Mouse (Mus musculus): Measurements from ENCODE around the gene 9930111J21Rik2. TPM values are rescaled to one million over a fixed set of nuclear protein-coding genes. Genes with fewer than 3 reads are reported as not detected.

The 9930111J21Rik2 gene
- polyA plus RNA-seq (2021; fragmentation: Nextera tagmentation): 0.38 and 0.40 TPM in 2 replicates
- long read RNA-seq, experiment 1: 0 reads
- long read RNA-seq, experiment 2, partial matches to known transcripts: 1 of 1 reads
- long read RNA-seq, experiment 2, other reads (novel, unspliced or antisense): 0 of 1 reads

DNA sequence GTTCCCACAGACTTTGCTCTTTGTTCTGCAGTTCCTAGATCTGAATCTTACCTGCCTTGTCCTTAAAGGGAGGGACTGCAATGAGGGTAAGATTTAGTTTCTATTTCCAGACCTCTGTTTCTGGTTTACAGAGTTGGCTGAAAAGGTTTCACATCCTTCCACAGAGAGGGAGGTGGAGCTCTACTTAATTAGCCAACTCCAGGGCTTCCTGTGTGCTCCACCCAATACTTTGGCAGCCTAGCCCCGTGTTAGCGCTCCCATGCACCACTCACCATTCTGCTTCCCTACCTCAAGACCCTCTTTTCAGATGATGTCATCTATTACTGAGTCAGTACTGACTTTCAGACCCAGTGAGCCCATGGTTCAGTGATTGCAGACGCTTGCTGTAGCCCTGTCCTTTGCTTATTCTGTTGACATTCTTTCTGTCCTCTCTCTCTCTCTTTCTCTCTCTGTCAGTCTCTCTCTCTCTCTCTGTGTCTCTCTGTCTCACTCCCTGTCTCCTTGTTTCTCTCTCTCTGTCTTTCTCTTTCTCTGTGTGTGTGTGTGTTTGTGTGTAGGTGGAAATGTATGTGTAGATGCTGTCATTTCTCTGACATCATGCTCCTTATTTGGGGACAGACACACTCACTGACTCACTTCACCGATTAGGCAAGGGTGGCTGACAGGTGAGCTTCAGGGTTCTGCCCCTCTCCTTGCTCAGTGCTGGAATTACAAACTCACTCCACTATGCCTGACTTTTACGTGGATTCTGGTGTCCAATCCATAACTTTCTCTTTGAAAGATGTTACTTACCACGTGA, at the start of gene 9930111J21Rik2:
TSS of gene 9930111J21Rik2 (minus strand) at position 150 of the 799 bp plus-strand sequence.

DNA sequence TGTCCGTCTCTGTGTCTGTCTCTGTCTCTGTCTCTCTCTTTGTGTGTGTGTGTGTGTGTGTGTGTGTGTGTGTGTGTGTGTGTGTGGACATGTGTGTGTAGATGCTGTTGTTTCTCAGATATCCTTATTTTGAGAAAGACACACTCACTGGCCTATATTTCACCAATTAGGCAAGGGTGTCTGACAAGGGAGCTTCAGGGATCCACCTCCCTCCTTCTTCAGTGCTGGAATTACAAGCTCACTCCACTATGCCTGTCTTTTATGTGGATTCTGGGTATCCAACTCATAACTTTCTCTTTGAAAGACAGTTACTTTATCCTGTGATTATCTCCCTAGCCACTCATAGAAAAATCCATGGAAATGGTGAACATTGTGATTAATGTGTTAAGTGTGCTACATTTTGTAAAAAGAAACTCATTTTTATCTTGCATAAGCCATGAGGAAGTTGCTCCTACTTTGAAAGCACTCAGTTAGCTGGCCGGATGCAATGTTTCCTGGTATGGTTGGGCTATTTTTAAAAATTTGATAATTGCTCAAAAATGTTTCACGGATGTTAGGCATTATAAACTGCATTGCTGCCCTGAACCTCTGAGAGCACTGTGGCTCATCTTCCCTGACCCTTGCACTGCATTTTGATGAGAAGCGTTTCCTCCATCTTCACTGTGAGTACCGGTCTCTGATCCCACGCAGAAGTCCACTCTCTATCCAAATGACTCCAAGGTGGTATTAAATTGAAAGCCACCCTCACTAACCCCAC, 25.1 kb upstream of the 9930111J21Rik2 start, which contains the start of gene Ifi47:
TSS of gene Ifi47 (plus strand) at position 587 of the 757 bp plus-strand sequence.

DNA sequence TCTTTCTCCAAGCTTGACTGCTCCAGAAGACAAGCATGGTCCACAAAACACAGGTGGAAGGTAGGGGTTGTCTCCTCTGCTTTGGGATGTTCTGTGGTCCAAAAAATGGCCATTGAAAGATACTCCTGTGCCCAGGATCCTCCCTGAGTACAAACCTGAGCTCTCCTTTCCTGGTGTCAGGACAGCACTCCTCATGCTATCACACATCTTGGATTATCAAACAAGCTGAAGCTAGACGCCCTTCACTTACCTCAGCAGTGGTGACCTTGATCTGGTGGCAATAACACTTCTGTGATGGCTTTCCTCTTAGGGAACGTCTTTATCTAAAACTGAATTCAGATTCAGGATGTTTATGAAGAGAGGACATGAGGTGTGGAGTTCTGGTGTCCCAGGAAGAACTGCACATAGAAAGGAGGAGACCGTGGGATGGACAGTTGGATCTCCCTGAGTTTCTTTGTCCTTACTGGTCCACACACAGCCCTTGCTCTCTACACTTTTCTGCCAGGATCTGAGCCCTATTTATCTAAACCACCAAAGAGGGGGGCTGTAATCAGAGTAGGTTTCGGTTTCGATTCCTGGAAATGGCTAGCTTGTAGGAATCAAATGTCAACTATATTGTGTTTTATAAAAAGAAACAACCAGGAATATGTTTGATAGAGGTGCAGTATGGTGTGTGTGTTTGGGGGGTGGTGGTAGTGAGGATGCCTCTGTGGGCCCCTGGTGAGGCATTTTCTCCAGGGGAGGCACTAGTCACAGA, 12.8 kb upstream of the 9930111J21Rik2 start, which contains the start of gene Tgtp2:
TSS of gene Tgtp2 (minus strand) at position 494 of the 757 bp plus-strand sequence.

DNA sequence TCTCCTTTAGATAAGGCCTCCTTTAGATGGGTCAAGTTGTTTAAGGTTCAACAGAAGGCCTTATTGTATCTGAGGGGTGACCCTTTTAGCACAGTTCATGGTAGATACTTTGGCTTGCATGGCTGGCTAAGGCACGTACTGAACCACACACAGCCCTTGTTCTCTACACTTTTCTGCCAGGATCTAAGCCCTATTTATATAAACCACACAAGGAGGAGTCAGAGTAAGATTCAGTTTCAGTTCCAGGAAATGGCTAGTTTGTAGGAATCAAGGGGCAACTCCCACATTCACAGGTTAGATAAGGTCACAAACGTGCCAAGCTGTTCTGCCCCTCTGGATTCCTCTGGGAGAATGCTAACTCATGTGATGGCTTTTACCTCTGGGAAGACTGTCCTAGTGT, 57.0 kb downstream of the 9930111J21Rik2 start, which contains the start of gene Tgtp1:
TSS of gene Tgtp1 (minus strand) at position 155 of the 400 bp plus-strand sequence.

DNA sequence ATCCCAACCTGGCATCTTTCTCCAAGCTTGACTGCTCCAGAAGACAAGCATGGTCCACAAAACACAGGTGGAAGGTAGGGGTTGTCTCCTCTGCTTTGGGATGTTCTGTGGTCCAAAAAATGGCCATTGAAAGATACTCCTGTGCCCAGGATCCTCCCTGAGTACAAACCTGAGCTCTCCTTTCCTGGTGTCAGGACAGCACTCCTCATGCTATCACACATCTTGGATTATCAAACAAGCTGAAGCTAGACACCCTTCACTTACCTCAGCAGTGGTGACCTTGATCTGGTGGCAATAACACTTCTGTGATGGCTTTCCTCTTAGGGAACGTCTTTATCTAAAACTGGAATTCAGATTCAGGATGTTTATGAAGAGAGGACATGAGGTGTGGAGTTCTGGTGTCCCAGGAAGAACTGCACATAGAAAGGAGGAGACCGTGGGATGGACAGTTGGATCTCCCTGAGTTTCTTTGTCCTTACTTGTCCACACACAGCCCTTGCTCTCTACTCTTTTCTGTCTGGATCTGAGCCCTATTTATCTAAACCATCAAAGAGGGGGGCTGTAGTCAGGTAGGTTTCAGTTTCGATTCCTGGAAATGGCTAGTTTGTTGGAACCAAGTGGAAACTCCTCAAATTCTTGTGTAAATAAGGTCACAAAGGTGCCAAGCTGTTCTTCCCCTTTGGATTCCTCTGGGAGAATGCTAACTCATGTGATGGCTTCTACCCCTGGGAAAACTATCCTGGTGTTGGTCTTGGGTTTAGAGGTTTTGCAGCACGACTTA, 59.1 kb downstream of the 9930111J21Rik2 start, which contains the start of gene Gm12185:
TSS of gene Gm12185 (minus strand) at position 487 of the 781 bp plus-strand sequence.

DNA sequence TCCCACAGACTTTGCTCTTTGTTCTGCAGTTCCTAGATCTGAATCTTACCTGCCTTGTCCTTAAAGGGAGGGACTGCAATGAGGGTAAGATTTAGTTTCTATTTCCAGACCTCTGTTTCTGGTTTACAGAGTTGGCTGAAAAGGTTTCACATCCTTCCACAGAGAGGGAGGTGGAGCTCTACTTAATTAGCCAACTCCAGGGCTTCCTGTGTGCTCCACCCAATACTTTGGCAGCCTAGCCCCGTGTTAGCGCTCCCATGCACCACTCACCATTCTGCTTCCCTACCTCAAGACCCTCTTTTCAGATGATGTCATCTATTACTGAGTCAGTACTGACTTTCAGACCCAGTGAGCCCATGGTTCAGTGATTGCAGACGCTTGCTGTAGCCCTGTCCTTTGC, 71.8 kb downstream of the 9930111J21Rik2 start, which contains the start of gene 9930111J21Rik1:
TSS of gene 9930111J21Rik1 (minus strand) at position 148 of the 400 bp plus-strand sequence.

DNA sequence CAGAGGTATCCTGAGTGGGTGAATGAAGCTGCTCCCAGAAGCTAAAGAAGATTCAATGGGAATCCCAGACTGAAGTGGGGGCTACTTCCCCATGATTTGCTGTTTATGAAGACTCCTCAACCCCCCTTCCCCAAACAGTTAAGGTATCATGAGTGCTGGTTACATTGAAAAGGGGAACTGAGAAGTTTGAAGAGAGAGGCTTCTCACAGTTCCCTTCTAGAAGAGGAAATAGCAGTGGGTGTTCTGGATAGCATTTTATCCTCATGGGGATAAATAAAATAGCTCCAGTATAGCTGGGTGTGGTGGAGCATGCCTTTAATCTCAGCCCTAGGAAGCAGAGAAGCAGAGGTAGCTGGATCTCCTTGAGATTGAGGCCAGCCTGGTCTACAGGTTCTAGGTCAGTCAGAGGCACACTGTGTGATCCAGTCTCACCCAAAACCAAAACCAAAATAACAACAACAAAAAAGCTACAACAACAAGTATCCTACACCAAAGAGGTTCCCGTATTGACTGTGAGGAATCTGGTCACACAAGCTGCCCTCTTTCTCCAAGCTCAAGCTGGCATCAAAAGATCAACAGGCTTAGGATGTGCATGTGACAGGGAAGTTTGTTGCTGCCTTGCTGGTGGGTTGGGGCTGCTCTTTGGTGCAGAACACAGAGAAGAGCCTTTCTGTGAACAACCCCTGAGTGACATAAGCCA, 72.7 kb downstream of the 9930111J21Rik2 start, which contains the start of gene Olfr56:
TSS of gene Olfr56 (plus strand) at position 650 of the 700 bp plus-strand sequence.

Other genes starting within 250 kb of the 9930111J21Rik2 start
- 2.9 and 3.2 TPM in 2 replicates for gene Trim41, start 233.9 kb downstream of the 9930111J21Rik2 start, polyA plus RNA-seq (2021; fragmentation: Nextera tagmentation)
- 0.53 and 0.62 TPM in 2 replicates for gene Trim7, start 225.1 kb downstream of the 9930111J21Rik2 start, polyA plus RNA-seq (2021; fragmentation: Nextera tagmentation)
- gene Gm12184, start 224.6 kb downstream of the 9930111J21Rik2 start, polyA plus RNA-seq (2021; fragmentation: Nextera tagmentation): 0.18 TPM in 1 of 2 replicates, not detected in the other
- gene Irgm1, start 179.6 kb downstream of the 9930111J21Rik2 start, polyA plus RNA-seq (2021; fragmentation: Nextera tagmentation): 10.0 and 13.6 TPM in 2 replicates
- 0.15 TPM in 2 replicates for gene Gm5431, start 149.0 kb downstream of the 9930111J21Rik2 start, polyA plus RNA-seq (2021; fragmentation: Nextera tagmentation)
- 3.0 and 3.3 TPM in 2 replicates for gene Psme2b, start 105.1 kb downstream of the 9930111J21Rik2 start, polyA plus RNA-seq (2021; fragmentation: Nextera tagmentation)
- not detected in 2 replicates for gene Olfr56, start 72.4 kb downstream of the 9930111J21Rik2 start, polyA plus RNA-seq (2021; fragmentation: Nextera tagmentation)
- 0.62 and 0.63 TPM in 2 replicates for gene 9930111J21Rik1, start 71.8 kb downstream of the 9930111J21Rik2 start, polyA plus RNA-seq (2021; fragmentation: Nextera tagmentation)
- gene Gm12185, start 59.0 kb downstream of the 9930111J21Rik2 start, polyA plus RNA-seq (2021; fragmentation: Nextera tagmentation): 0.03 TPM in 1 of 2 replicates, not detected in the other
- 0.95 and 3.9 TPM in 2 replicates for gene Tgtp1, start 57.1 kb downstream of the 9930111J21Rik2 start, polyA plus RNA-seq (2021; fragmentation: Nextera tagmentation)
- 1.2 and 1.8 TPM in 2 replicates for gene Tgtp2, start 13.0 kb upstream of the 9930111J21Rik2 start, polyA plus RNA-seq (2021; fragmentation: Nextera tagmentation)
- gene Ifi47, start 25.3 kb upstream of the 9930111J21Rik2 start, polyA plus RNA-seq (2021; fragmentation: Nextera tagmentation): 2.1 and 2.3 TPM in 2 replicates
- not detected in 2 replicates for gene Olfr1396, start 63.6 kb upstream of the 9930111J21Rik2 start, polyA plus RNA-seq (2021; fragmentation: Nextera tagmentation)
- not detected in 2 replicates for gene Olfr1395, start 91.0 kb upstream of the 9930111J21Rik2 start, polyA plus RNA-seq (2021; fragmentation: Nextera tagmentation)
- gene Olfr1394, start 103.1 kb upstream of the 9930111J21Rik2 start, polyA plus RNA-seq (2021; fragmentation: Nextera tagmentation): not detected in 2 replicates
- not detected in 2 replicates for gene Btnl9, start 135.9 kb upstream of the 9930111J21Rik2 start, polyA plus RNA-seq (2021; fragmentation: Nextera tagmentation)
- 11.0 and 11.7 TPM in 2 replicates for gene Zfp62, start 152.1 kb upstream of the 9930111J21Rik2 start, polyA plus RNA-seq (2021; fragmentation: Nextera tagmentation)
- gene Mgat1, start 192.9 kb upstream of the 9930111J21Rik2 start, polyA plus RNA-seq (2021; fragmentation: Nextera tagmentation): 11.2 and 11.8 TPM in 2 replicates
- gene Olfr1393, start 227.1 kb upstream of the 9930111J21Rik2 start, polyA plus RNA-seq (2021; fragmentation: Nextera tagmentation): not detected in 2 replicates
- gene Olfr1392, start 234.0 kb upstream of the 9930111J21Rik2 start, polyA plus RNA-seq (2021; fragmentation: Nextera tagmentation): not detected in 2 replicates